Mouse (Mus musculus) induced T-regulatory cell, adult 2 months (primary cell): ENCODE results near the gene Gcnt4.
"Not testable (repeated sequence)": the region's sequence is repeated elsewhere in the genome, so short reads cannot be mapped to it uniquely, and the experiment has no call there.

Experiments used
- DNase-seq: peaks from one replicate; pipeline ENCODE4 v3.0.0-alpha.2; 2012; ENCODE audit warnings: low read depth

The Gcnt4 gene

DNA sequence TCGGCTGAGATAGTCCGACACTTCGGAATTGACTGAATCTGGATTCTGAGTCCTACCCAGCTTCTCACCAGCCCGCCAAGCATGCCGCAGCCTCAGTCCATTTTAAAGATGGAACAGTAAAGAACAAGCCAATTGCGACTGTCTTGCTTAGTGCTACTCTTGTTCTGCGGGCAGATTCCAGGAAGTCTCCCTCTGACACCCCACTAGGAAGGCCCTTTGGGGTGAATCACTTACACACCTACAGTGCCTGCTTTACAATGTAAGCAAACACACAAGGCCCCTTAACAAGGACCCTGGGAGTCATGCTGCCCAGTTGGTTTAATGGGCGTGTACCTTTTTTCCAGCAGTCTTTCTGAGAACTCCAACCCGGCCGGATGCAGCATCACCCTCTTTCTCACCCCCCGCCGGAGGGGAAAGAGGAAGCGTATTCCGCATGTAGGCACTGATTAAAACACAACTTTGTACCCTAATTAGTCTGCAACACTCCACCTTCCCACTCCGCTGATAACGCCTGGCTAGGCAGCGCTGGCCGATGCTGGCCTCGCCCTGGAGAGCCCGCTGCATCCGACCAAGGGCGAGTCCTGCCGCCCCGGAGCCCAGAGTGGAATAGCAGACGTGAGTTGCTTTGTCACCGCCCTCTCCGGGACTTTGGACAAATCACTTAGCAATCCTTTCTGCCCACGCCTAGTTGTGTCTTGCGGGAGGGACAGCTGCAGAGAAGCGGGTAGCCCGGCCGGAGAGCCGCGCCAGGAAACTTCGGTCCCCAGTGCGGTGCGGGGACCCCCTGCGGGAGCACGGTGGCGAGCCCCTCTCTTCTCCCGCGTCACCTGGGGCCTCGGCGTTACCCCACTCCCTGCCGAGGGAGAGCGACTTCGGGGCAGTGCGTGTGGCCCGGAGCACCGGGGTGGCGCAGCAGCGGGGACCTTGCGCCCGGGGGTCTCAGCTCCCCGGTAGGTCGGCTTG, at the start of gene Gcnt4:
Gcnt4 (plus strand) TSS at position 691 of the 963 bp plus-strand sequence.
- peak; percentile 53 for DNase-seq

GRCm38 (mm10) chr13:96878220-96879057, 46.0 kb upstream of the Gcnt4 start:
- no peak for DNase-seq

- DNase-seq: no peak
Measured at GRCm38 (mm10) chr13:96884534-96884933, 40.0 kb upstream of the Gcnt4 start.

DNA sequence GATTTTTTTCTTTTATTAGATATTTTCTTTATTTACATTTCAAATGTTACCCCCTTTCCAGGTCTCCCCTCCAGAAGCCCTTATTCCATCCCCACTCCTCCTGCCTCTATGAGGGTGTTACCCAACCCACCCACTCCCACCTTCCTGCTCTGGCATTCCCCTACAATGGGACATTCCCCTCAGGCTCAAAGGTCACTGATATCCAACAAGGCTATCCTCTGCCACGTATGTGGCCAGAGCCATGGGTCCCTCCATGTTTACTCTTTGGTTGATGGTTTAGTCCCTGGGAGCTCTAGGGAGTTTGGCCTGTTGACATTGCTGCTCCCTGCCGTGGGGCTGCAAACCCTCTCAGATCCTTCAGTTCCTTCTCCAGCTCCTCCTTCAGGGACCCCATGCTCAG, 34.5 kb upstream of the Gcnt4 start:
- DNase-seq: no peak

GRCm38 (mm10) chr13:96895144-96895543, 29.3 kb upstream of the Gcnt4 start:
- DNase-seq: no peak

DNA sequence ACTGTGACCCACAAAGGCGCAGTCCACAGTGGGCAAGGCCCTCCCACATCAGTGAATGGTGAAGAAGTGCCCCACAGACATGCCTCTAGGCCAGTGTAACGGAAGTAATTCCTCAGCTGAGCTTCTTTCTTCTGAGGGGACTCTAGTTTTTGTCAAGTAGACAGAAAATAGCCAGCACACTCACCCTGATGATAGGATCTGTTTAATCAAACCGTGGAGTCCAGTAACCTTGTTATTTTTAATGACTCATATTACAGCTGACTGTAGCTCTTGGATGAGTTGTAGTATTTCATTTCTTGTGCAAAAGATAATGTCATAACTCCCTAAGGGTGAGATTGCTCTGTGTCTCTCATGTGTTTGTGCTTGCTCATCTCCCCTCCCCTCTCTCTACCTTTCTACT, 17.8 kb upstream of the Gcnt4 start:
- DNase-seq: no peak

- DNase-seq: no peak
Measured at GRCm38 (mm10) chr13:96911202-96911601, 13.3 kb upstream of the Gcnt4 start.

DNA sequence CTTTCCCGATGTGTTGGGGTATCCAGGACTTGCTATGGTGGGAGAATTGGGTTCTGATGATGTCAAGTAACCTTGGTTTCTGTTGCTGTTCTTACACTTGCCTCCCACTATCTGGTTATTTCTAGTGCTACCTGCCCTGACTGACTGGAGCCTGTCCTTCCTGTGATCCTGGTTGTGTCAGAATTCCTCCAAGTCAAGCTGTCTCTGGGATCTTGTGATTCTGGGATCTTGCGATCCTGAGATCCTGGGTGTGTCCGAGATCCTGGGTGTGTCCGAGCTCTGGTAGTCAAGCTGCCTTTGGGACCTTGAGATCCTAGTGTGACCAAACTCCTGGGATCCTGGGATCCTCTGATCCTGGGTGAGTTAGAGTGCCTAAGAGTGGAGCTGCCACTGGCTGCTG, 1.4 kb upstream of the Gcnt4 start:
- DNase-seq: not testable (repeated sequence)

DNA sequence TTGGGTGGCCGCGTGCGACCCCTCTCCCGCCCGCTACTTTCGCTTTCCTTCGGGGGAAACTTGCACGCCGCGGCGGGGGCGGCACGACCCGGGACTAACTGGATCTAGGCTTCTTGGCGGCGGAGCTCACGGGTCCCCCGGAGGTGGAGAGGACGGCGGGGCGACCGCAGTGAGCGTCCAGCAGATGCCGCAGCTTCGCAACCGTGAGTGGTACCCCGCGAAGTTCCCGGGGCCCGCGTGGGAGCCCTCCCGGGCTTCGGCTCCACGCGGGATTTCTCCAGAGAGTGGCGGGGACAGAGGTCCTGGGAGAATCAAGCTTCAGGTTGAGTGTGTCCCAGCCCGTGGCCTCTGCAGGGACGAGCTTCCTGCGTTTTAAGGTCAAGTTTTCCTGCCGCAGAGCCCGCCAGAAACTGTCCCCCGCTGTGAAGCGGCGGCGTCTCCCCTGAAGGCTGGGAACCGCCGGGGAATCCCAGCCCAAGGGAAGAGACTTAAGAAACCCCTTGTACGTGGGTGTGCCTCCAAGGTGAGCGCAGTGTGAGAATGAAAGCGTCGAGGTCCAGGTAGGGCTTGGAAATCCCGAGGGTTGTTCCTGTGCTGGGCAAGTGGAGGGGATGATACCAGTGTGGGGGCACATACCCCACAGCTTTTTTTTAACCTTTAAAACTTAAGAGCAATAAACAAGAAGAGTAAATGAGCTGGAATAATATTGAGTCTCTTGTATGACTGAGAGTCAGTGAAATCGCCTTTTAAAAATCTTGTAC, 676 bp downstream of the Gcnt4 start:
- DNase-seq: peak; percentile 37

DNA sequence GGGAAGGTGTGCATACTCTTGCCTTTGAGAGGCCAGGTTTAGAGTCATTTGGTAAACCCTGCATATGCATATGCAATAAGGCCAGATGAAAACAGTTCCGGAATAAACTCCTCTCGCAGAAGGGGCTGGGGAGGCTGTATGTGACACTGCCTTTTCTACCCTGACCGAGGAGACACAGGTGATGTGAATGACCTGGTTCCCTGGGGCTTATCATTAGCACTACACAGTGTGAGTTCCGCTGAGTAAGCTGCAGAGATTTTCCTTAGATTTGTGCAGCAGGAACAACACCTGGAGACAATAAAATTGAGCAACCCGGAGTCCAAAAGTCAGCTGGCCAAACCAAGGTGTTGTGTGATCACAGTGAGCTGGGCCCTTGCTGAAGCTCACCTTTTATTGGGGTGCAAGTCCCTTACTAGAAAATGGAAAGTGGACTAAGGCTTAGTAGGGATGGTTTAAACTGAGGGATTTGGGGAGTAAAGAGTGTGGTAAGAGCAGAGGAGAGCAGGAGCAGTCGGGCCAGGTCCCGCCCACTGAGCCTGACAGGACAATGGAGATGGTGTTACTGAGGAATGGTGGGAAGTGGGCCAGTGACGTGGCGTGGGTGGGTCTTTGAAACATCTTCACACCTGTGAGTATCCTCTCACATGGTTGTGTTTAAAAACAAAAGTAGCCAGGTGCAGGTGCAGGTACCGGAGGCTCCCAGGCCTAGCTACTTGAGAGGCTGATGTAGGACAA, 1.7 kb downstream of the Gcnt4 start:
- DNase-seq: no peak

DNA sequence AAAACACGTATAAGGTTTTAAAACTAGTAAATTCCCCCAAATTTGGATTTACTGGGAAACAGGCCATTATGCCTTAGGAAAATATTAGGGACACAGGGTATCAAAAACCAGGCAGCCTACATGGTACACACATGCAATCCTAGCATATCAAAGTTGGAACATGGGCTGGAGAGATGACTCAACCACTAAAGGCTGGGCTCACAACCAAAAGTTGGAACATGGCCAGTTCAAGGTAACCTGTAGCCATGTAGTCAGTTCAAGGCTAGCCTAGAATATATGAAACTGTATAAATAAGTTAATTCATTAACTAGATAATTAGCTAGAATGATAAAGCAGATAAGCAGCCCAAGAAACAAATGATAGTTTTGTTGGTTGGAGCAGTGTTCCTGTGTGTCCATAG, 3.3 kb downstream of the Gcnt4 start:
- no peak for DNase-seq

GRCm38 (mm10) chr13:96928432-96929039, 4.0 kb downstream of the Gcnt4 start:
- no peak for DNase-seq

GRCm38 (mm10) chr13:96932745-96933144, 8.3 kb downstream of the Gcnt4 start:
- no peak for DNase-seq

DNA sequence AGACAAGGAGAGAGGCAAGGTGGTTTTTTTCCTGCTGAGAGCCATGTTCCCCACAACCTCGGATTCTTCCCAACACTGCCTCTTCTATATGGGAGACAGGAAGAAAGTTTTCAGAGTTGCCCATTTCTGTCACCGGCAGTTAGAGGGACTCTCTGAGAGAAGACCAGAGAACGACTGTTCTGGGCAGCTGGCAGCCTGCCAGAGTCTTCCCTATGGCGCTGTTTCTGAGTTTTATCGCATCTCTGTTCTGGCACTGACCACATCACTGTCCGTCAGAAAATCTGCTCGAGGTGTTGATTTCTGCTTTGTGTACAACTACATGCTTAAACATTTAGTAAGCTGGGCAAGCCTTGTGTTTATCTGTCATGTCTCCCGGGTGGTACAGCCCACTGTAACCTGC, 8.9 kb downstream of the Gcnt4 start:
- no peak for DNase-seq

DNA sequence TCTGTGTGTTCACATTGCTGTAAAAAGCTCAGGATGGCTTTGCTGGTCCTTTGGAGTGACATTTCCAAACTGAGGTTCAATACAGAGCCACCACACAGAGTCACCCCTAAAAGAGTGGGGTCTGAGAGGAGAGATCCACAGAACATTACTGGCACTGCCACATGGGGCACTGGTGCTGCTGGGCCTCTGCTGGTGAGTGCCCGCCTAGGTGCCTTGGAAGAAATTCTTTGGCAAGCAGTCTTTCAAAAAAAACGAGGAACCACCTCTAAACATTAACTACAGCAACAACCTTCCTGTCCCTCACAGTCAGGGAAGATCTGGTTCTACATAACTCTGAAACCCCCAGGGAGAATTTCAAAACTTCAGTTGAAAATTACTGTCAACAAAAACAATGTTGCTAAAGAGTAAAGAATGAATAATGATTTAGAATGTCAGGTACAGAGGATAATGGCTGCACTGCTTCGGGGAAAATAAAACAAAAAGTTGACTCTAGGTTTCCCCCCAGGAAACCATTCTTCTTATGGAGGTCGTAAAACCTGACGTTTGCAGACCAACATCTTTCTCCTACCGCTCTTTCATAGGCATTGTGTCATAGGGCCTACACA, 11.8 kb downstream of the Gcnt4 start:
- no peak for DNase-seq

DNA sequence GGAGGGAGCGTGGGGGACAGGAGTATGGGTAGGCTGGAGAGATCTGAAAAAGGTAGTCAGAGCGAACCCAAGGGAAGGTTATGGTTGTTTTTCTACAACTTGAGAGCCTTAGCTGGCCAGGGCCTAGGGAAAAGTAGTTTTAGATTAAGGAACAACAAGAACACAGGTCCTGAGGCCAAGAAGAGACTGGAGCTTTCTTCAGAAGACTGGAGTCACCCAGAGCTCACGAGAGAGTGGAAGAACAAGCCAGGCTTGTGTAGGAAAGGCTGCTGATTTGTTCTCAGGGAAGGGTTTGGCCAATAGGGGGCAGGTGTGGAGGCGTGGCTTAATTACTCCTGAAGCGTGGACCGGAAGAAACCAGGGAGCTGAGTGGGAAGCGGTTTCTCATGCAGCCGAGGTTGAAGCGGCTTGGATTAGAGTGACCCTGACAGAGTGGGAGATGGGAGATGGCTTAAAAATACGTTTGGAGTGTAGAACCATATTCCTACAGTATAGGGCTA, 12.6 kb downstream of the Gcnt4 start:
- DNase-seq: no peak

GRCm38 (mm10) chr13:96939680-96940079, 15.2 kb downstream of the Gcnt4 start:
- no peak for DNase-seq

- not testable (repeated sequence) for DNase-seq
Measured at GRCm38 (mm10) chr13:96941481-96941880, 17.0 kb downstream of the Gcnt4 start.

DNA sequence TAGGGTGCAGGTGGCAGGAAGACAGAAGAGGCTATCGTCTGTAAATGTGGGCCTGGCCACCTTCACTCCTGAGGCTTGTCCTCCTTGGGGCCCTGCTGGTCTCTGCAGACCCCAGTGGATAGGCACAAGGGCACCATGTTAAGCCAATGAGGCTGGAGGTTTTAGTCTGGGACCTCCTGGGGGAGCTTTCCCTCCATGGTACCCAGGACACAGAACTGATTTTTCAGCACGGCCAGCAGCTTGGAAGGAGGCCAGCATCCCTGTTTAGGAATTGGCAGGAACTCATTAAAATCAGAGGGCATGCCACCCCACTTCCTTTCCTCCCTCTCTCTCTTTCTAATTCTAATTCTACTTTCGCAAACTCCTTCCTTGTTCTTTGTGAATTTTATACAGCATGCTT, 19.1 kb downstream of the Gcnt4 start:
- DNase-seq: no peak

DNA sequence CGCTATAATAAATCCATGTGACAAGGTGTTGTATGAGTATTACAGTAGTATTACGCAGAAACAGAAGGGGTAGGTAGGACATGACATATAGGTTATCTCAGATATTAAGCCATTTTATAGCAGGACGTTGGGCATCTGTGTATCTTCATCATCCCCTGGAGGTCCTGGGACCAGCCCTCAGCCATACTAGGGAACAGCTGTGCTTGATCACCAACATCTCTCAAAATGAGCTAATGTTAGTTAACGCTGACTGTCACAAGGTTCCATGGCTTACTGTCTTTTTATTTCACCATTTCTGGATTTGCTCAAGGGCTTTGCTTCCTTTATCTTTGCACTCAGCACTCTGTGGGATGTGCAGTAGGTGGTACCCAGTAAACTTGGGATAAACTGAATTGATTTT, 21.3 kb downstream of the Gcnt4 start:
- DNase-seq: no peak
